Mouse (Mus musculus) forebrain, embryonic 12.5 days (tissue): Measurements from ENCODE around the gene Map3k11. TPM values are rescaled to one million over a fixed set of nuclear protein-coding genes. Genes with fewer than 3 reads are reported as not detected.
A peak's percentile ranks its signal among the peaks of the same experiment; 100 is the strongest.

ENCODE experiments used
- ATAC-seq: fragments of 200-750 bp; cut with Nextera tagmentation; 2 replicates; pipeline ENCODE4 v1.8.0; 2017; ENCODE audit warnings: moderate TSS enrichment; ENCODE audit not compliant: low FRiP score
- H3K27ac ChIP-seq: fragments of 300-500 bp; sonication (generic); 2 replicates; pipeline ENCODE4 v1.5.1; 2016; ENCODE audit warnings: mild to moderate bottlenecking
- H3K27me3 ChIP-seq: fragments of 300-500 bp; sonication (generic); 2 replicates; pipeline ENCODE4 v1.6.1; 2016; ENCODE audit warnings: mild to moderate bottlenecking
- H3K36me3 ChIP-seq: fragments of 300-500 bp; sonication (generic); replicated peaks from 2 replicates; pipeline ENCODE4 v1.6.1; 2016; ENCODE audit warnings: mild to moderate bottlenecking
- H3K4me1 ChIP-seq: fragments of 300-500 bp; sonication (generic); 2 replicates; pipeline ENCODE4 v1.6.1; 2016
- H3K4me2 ChIP-seq: fragments of 300-500 bp; sonication (generic); 2 replicates; pipeline ENCODE4 v1.6.1; 2016; ENCODE audit warnings: mild to moderate bottlenecking, moderate library complexity
- H3K4me3 ChIP-seq: fragments of 300-500 bp; sonication (generic); replicated peaks from 2 replicates; pipeline ENCODE4 v1.5.1; 2016; ENCODE audit warnings: mild to moderate bottlenecking
- H3K9ac ChIP-seq: fragments of 300-500 bp; sonication (generic); 2 replicates; pipeline ENCODE4 v1.6.1; 2016; ENCODE audit warnings: mild to moderate bottlenecking
- H3K9me3 ChIP-seq: fragments of 300-500 bp; sonication (generic); 2 replicates; pipeline ENCODE4 v1.6.1; 2016
- WGBS: fragments of 180-500 bp; shearing (Covaris S2); methylation state at CpG from one replicate; pipeline ENCODE4 v1.1.7; 2016; 5-methylcytosine and 5-hydroxymethylcytosine counted together
- polyA plus RNA-seq: library from polyadenylated mRNA; unstranded; fragments of >200 nt; fragmentation: Nextera tagmentation; extraction: Ambion mirVana; gene quantifications from 2 replicates; pipeline ENCODE4 v1.2.1, GENCODE M21; 2016

Map3k11 gene
- 19.2 and 22.2 TPM in 2 replicates for polyA plus RNA-seq

- Histone ChIP-seq H3K27me3 (no peaks in the 10 kb centered on the region), H3K4me3 (peak within 1 kb of the TSS; percentile 89), H3K9me3 (no peaks in the 10 kb centered on the region), H3K4me2 (peak within 1 kb of the TSS; percentile 99), H3K36me3 (peaks cover 56% of the 10 kb centered on the region), H3K4me1 (peaks cover 47% of the 10 kb centered on the region), H3K9ac (peak within 1 kb of the TSS; percentile 89), H3K27ac (peak within 1 kb of the TSS; percentile 91)
- WGBS = under 1% methylated on average over 69 of the region's 69 CpGs
- peak; percentile 95 for ATAC-seq
These were observed at the start of gene Map3k11, which contains the start of gene Pcnx3 for GRCm38 (mm10) chr19:5688200-5689087. Gene Map3k11 (plus strand): TSS chr19:5688742. Gene Pcnx3 (minus strand): TSS chr19:5688908.

- no peak for ATAC-seq
- H3K27ac ChIP-seq = no peak overlapping the region
- H3K9ac ChIP-seq = no peak overlapping the region
- peaks cover 61% of the 10 kb centered on the region for H3K36me3 ChIP-seq
- no peak overlapping the region for H3K4me2 ChIP-seq
- H3K4me1 ChIP-seq = peaks cover 22% of the 10 kb centered on the region
- H3K27me3 ChIP-seq = no peaks in the 10 kb centered on the region
- H3K9me3 ChIP-seq = no peaks in the 10 kb centered on the region
- no peak overlapping the region for H3K4me3 ChIP-seq
- 83% methylated on average over 9 of the region's 9 CpGs for WGBS
These were observed 48.2 kb upstream of the Map3k11 start for GRCm38 (mm10) chr19:5640339-5640738.

- Histone ChIP-seq H3K27ac (no peak overlapping the region), H3K9ac (no peak overlapping the region), H3K4me1 (peaks cover 22% of the 10 kb centered on the region), H3K9me3 (no peaks in the 10 kb centered on the region), H3K36me3 (peaks cover 68% of the 10 kb centered on the region), H3K27me3 (no peaks in the 10 kb centered on the region), H3K4me3 (no peak overlapping the region), H3K4me2 (no peak overlapping the region)
- 95% methylated on average over 17 of the region's 17 CpGs for WGBS
- no peak for ATAC-seq
These were observed 47.5 kb upstream of the Map3k11 start for GRCm38 (mm10) chr19:5641021-5641420.

- peaks cover 16% of the 10 kb centered on the region for H3K4me1 ChIP-seq
- H3K4me2 ChIP-seq = no peak overlapping the region
- H3K9me3 ChIP-seq = no peaks in the 10 kb centered on the region
- 94% methylated on average over 8 of the region's 8 CpGs for WGBS
- H3K27ac ChIP-seq = no peak overlapping the region
- ATAC-seq = no peak
- H3K9ac ChIP-seq = no peak overlapping the region
- no peak overlapping the region for H3K4me3 ChIP-seq
- H3K27me3 ChIP-seq = no peaks in the 10 kb centered on the region
- H3K36me3 ChIP-seq = peaks cover 73% of the 10 kb centered on the region
These were observed 46.9 kb upstream of the Map3k11 start for GRCm38 (mm10) chr19:5641641-5642040.

GRCm38 (mm10) chr19:5645280-5645679, 43.3 kb upstream of the Map3k11 start:
- Histone ChIP-seq H3K4me3 (no peak overlapping the region), H3K27me3 (no peaks in the 10 kb centered on the region), H3K4me1 (peaks cover 14% of the 10 kb centered on the region), H3K9me3 (no peaks in the 10 kb centered on the region), H3K9ac (no peak overlapping the region), H3K27ac (no peak overlapping the region), H3K4me2 (no peak overlapping the region), H3K36me3 (peaks cover 78% of the 10 kb centered on the region)
- WGBS = 96% methylated on average over 9 of the region's 9 CpGs
- no peak for ATAC-seq

- Histone ChIP-seq H3K4me1 (peaks cover 14% of the 10 kb centered on the region), H3K9me3 (no peaks in the 10 kb centered on the region), H3K36me3 (peaks cover 70% of the 10 kb centered on the region), H3K27me3 (peaks cover 9% of the 10 kb centered on the region; the same call in 1 of the 2 replicates), H3K4me2 (no peak overlapping the region), H3K4me3 (no peak overlapping the region), H3K9ac (no peak overlapping the region), H3K27ac (no peak overlapping the region)
- ATAC-seq = no peak
- WGBS = 92% methylated on average over 8 of the region's 8 CpGs
These were observed 41.7 kb upstream of the Map3k11 start for GRCm38 (mm10) chr19:5646731-5647330.

GRCm38 (mm10) chr19:5647791-5648190, 40.8 kb upstream of the Map3k11 start:
- Histone ChIP-seq H3K27ac (peak overlapping the region; percentile 80; the same call in 1 of the 2 replicates), H3K36me3 (peaks cover 64% of the 10 kb centered on the region), H3K27me3 (peaks cover 19% of the 10 kb centered on the region), H3K4me3 (no peak overlapping the region), H3K4me1 (peaks cover 14% of the 10 kb centered on the region), H3K4me2 (no peak overlapping the region), H3K9ac (no peak overlapping the region), H3K9me3 (no peaks in the 10 kb centered on the region)
- no peak for ATAC-seq
- WGBS = 90% methylated on average over 6 of the region's 6 CpGs

GRCm38 (mm10) chr19:5648401-5649297, 39.9 kb upstream of the Map3k11 start:
- peak; percentile 90 for ATAC-seq
- Histone ChIP-seq H3K4me1 (peaks cover 14% of the 10 kb centered on the region), H3K4me2 (peak overlapping the region; percentile 54)

GRCm38 (mm10) chr19:5649298-5649741, 39.2 kb upstream of the Map3k11 start:
- H3K4me3 ChIP-seq = peak overlapping the region; percentile 25
- H3K27ac ChIP-seq = peak overlapping the region; percentile 80
- no peak; the same call in 1 of the 2 replicates for ATAC-seq
- 79% methylated on average over 6 of the region's 6 CpGs for WGBS
- peaks cover 21% of the 10 kb centered on the region for H3K4me1 ChIP-seq
- peaks cover 32% of the 10 kb centered on the region for H3K27me3 ChIP-seq
- peaks cover 50% of the 10 kb centered on the region for H3K36me3 ChIP-seq
- H3K9me3 ChIP-seq = no peaks in the 10 kb centered on the region
- H3K9ac ChIP-seq = peak overlapping the region; percentile 57
- peak overlapping the region; percentile 54 for H3K4me2 ChIP-seq

More at GRCm38 (mm10) chr19:5648401-5649297, 39.9 kb upstream of the Map3k11 start:
- WGBS = 15% methylated on average over 26 of the region's 26 CpGs
- H3K9me3 ChIP-seq = no peaks in the 10 kb centered on the region
- H3K9ac ChIP-seq = peak overlapping the region; percentile 57
- H3K4me3 ChIP-seq = peak overlapping the region; percentile 25
- H3K27me3 ChIP-seq = peaks cover 25% of the 10 kb centered on the region
- peak overlapping the region; percentile 80 for H3K27ac ChIP-seq
- H3K36me3 ChIP-seq = peaks cover 57% of the 10 kb centered on the region

GRCm38 (mm10) chr19:5651502-5652274, 36.9 kb upstream of the Map3k11 start:
- Histone ChIP-seq H3K9me3 (no peaks in the 10 kb centered on the region), H3K36me3 (peaks cover 27% of the 10 kb centered on the region), H3K4me2 (no peak overlapping the region), H3K27ac (no peak overlapping the region), H3K4me3 (no peak overlapping the region), H3K27me3 (peaks cover 56% of the 10 kb centered on the region), H3K4me1 (peaks cover 29% of the 10 kb centered on the region), H3K9ac (no peak overlapping the region)
- WGBS = 60% methylated on average over 13 of the region's 13 CpGs
- no peak for ATAC-seq

GRCm38 (mm10) chr19:5652570-5652969, 36.0 kb upstream of the Map3k11 start:
- no peak overlapping the region for H3K4me2 ChIP-seq
- H3K27ac ChIP-seq = no peak overlapping the region
- H3K9ac ChIP-seq = no peak overlapping the region
- 71% methylated on average over 6 of the region's 6 CpGs for WGBS
- no peak overlapping the region for H3K4me3 ChIP-seq
- H3K9me3 ChIP-seq = no peaks in the 10 kb centered on the region
- ATAC-seq = no peak
- H3K27me3 ChIP-seq = peaks cover 58% of the 10 kb centered on the region
- peaks cover 29% of the 10 kb centered on the region for H3K4me1 ChIP-seq
- peaks cover 18% of the 10 kb centered on the region for H3K36me3 ChIP-seq
